Comparison of ENCODE assay signal across 12 mouse cellular contexts in the genomic region with DNA sequence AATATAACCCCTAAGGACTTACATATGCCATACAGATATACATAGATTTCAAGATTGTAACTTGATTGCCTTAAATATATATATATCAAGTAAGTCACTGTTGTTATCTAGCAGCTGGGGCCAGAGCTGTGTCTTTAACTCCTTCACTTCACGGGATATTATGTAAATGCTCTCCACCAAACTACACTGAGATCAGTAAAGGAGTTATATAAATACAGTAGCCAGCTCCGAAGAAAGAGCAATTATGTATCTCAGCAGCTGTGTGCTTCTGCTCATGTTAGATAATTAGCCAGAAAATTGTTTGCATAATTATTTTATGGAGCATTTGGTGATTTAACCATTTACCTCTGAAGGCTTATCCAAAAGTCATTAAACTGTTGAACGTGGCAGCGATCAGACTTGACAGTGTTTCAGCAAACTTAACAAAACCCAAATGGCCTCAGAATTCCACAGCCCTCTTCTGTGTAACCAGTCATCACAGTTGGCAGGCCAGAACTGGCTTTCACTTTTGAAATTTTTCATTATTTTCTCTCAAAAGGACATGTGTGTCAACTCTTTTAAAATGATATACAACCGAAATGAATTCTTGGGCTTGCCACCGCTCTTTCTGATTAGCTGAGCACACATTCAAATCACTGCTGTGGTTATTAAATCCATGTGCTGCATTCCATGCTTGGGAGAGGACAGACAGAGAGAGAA.
DNase-seq lines count a peak whose midpoint lies in the region; ATAC-seq and TF ChIP-seq lines count a peak whose summit lies in the region.
"Had no signal": no experiment of that assay in that cellular context is flagged by ENCODE, and none has a peak within 500 bp of the region (broad histone marks: within the 10 kb centered on the region; RNA-seq: fewer than 3 reads in every experiment).

No protein-coding gene starts in this region.

- DNase-seq in embryo, embryonic 11 days, result peak; percentile 39
- no peak for DNase-seq in embryo, embryonic 10 days (ENCODE audit: low spot score)
- no peak for DNase-seq in intestine, embryonic 14.5 days (ENCODE audit: low spot score)
- DNase-seq in stomach, postnatal 0 days (ENCODE audit: low spot score), result no peak
- no peak for DNase-seq in cerebellum, postnatal 14 days
- DNase-seq: adrenal gland, adult 2 months; cerebellum, adult 11-12 months; left cerebral cortex, postnatal 4 days had no signal

- H3K4me1 ChIP-seq in intestine, embryonic 14.5 days (replicated peaks; ENCODE audit: control insufficient read depth, insufficient read depth, low read length), result peaks cover 6% of the 10 kb centered on the region; the same call in 1 of the 2 replicates
- no peaks in the 10 kb centered on the region for H3K4me1 ChIP-seq in intestine, postnatal 0 days (replicated peaks; ENCODE audit: control insufficient read depth, insufficient read depth, low read length)
- H3K4me1 ChIP-seq in stomach, embryonic 14.5 days (ENCODE audit: control insufficient read depth, insufficient read depth, low read length), result peaks cover 9% of the 10 kb centered on the region; the same call in 1 of the 2 replicates
- no peaks in the 10 kb centered on the region for H3K4me1 ChIP-seq in stomach, postnatal 0 days (replicated peaks; ENCODE audit: control insufficient read depth, insufficient read depth)
- H3K4me1 ChIP-seq in stomach, embryonic 16.5 days (ENCODE audit: control insufficient read depth, insufficient read depth, low read length), result peaks cover 10% of the 10 kb centered on the region; the same call in 1 of the 2 replicates

- TF ChIP-seq CTCF in intestine, postnatal 0 days (IDR thresholded peaks at IDR 0.05; ENCODE audit: low read depth), result no peak
- no peak for TF ChIP-seq CTCF in stomach, postnatal 0 days (IDR thresholded peaks at IDR 0.05; ENCODE audit: low read depth)

- H3K4me2 ChIP-seq in intestine, embryonic 14.5 days (ENCODE audit: low read length), result no peak overlapping the region
- H3K4me2 ChIP-seq in intestine, postnatal 0 days (replicated peaks; ENCODE audit: low read depth), result no peak overlapping the region
- no peak overlapping the region for H3K4me2 ChIP-seq in stomach, embryonic 14.5 days (replicated peaks; ENCODE audit: low read depth, low read length)
- no peak overlapping the region for H3K4me2 ChIP-seq in stomach, postnatal 0 days (replicated peaks; ENCODE audit: low read depth)
- 0 out of 2 replicates have a peak overlapping the region, but pooled peaks have one; percentile 9 for H3K4me2 ChIP-seq in stomach, embryonic 16.5 days (ENCODE audit: low read depth, low read length)
- H3K4me2 ChIP-seq: heart, embryonic 13.5 days had no signal

- no peak for TF ChIP-seq EP300 in stomach, postnatal 0 days (optimal IDR thresholded peaks at IDR 0.05)

- no peak overlapping the region for H3K9ac ChIP-seq in intestine, embryonic 14.5 days (ENCODE audit: low read length)
- no peak overlapping the region for H3K9ac ChIP-seq in intestine, postnatal 0 days (ENCODE audit: low read depth, low read length)
- H3K9ac ChIP-seq in stomach, embryonic 14.5 days (replicated peaks; ENCODE audit: low read depth, low read length), result no peak overlapping the region
- H3K9ac ChIP-seq in stomach, postnatal 0 days (ENCODE audit: low read length), result no peak overlapping the region
- 0 out of 2 replicates have a peak overlapping the region, but pooled peaks have one; percentile 10 for H3K9ac ChIP-seq in stomach, embryonic 16.5 days (ENCODE audit: low read length)
- H3K9ac ChIP-seq: heart, embryonic 13.5 days had no signal

- H3K36me3 ChIP-seq in intestine, embryonic 14.5 days (ENCODE audit: control insufficient read depth, insufficient read depth, low read length), result no peaks in the 10 kb centered on the region
- H3K36me3 ChIP-seq in intestine, postnatal 0 days (ENCODE audit: control insufficient read depth, insufficient read depth), result no peaks in the 10 kb centered on the region
- H3K36me3 ChIP-seq in stomach, embryonic 14.5 days (ENCODE audit: control insufficient read depth, insufficient read depth, low read length), result no peaks in the 10 kb centered on the region
- H3K36me3 ChIP-seq in stomach, postnatal 0 days (ENCODE audit: control insufficient read depth, insufficient read depth, low read length), result no peaks in the 10 kb centered on the region
- H3K36me3 ChIP-seq in stomach, embryonic 16.5 days (ENCODE audit: control insufficient read depth, insufficient read depth, low read length), result no peaks in the 10 kb centered on the region
- H3K36me3 ChIP-seq: heart, embryonic 13.5 days had no signal

- no peaks in the 10 kb centered on the region for H3K27me3 ChIP-seq in intestine, embryonic 14.5 days (replicated peaks; ENCODE audit: control insufficient read depth, insufficient read depth, low read length)
- no peaks in the 10 kb centered on the region for H3K27me3 ChIP-seq in intestine, postnatal 0 days (replicated peaks; ENCODE audit: control insufficient read depth, insufficient read depth, low read length)
- no peaks in the 10 kb centered on the region for H3K27me3 ChIP-seq in stomach, embryonic 14.5 days (ENCODE audit: control insufficient read depth, insufficient read depth, low read length)
- no peaks in the 10 kb centered on the region for H3K27me3 ChIP-seq in stomach, postnatal 0 days (ENCODE audit: control insufficient read depth, insufficient read depth, low read length)
- H3K27me3 ChIP-seq in stomach, embryonic 16.5 days (ENCODE audit: control insufficient read depth, insufficient read depth, low read length), result no peaks in the 10 kb centered on the region
- H3K27me3 ChIP-seq: heart, embryonic 13.5 days had no signal

- H3K9me3 ChIP-seq in intestine, embryonic 14.5 days (ENCODE audit: control insufficient read depth, low read length), result no peaks in the 10 kb centered on the region
- no peaks in the 10 kb centered on the region for H3K9me3 ChIP-seq in intestine, postnatal 0 days (ENCODE audit: control insufficient read depth)
- H3K9me3 ChIP-seq in stomach, embryonic 14.5 days (ENCODE audit: control insufficient read depth, low read depth, low read length), result no peaks in the 10 kb centered on the region
- H3K9me3 ChIP-seq in stomach, postnatal 0 days (ENCODE audit: control insufficient read depth, low read length), result no peaks in the 10 kb centered on the region
- no peaks in the 10 kb centered on the region for H3K9me3 ChIP-seq in stomach, embryonic 16.5 days (replicated peaks; ENCODE audit: control insufficient read depth, low read length)
- H3K9me3 ChIP-seq: heart, embryonic 13.5 days had no signal

- peak overlapping the region; percentile 48; the same call in 1 of the 2 replicates for H3K27ac ChIP-seq in intestine, embryonic 14.5 days (ENCODE audit: low read depth)
- no peak overlapping the region for H3K27ac ChIP-seq in intestine, postnatal 0 days (ENCODE audit: low read depth, low read length)
- no peak overlapping the region for H3K27ac ChIP-seq in stomach, embryonic 14.5 days (ENCODE audit: low read length)
- H3K27ac ChIP-seq in stomach, postnatal 0 days (replicated peaks), result no peak overlapping the region
- H3K27ac ChIP-seq in stomach, embryonic 16.5 days (ENCODE audit: low read length), result peak overlapping the region; percentile 3; the same call in 1 of the 2 replicates
- H3K27ac ChIP-seq: heart, embryonic 13.5 days had no signal

- no peak overlapping the region for H3K4me3 ChIP-seq in intestine, embryonic 14.5 days (ENCODE audit: low read depth, low read length)
- no peak overlapping the region for H3K4me3 ChIP-seq in intestine, postnatal 0 days (ENCODE audit: low read depth, low read length)
- H3K4me3 ChIP-seq in stomach, embryonic 14.5 days (ENCODE audit: low read depth, low read length), result no peak overlapping the region
- H3K4me3 ChIP-seq in stomach, postnatal 0 days (ENCODE audit: low read depth, low read length), result no peak overlapping the region
- H3K4me3 ChIP-seq in stomach, embryonic 16.5 days (replicated peaks; ENCODE audit: low read length), result peak overlapping the region; percentile 12; the same call in 1 of the 2 replicates
- H3K4me3 ChIP-seq: heart, embryonic 13.5 days had no signal

- WGBS in intestine, embryonic 14.5 days, result 35% methylated on average over 6 of the region's 6 CpGs
- WGBS in intestine, postnatal 0 days, result 12% methylated on average over 6 of the region's 6 CpGs
- WGBS in stomach, embryonic 14.5 days, result 30% methylated on average over 6 of the region's 6 CpGs
- WGBS in stomach, postnatal 0 days, result 18% methylated on average over 6 of the region's 6 CpGs
- WGBS in stomach, embryonic 16.5 days, result 20% methylated on average over 6 of the region's 6 CpGs

- ATAC-seq in intestine, embryonic 14.5 days (replicated peaks; ENCODE audit: low FRiP score, low TSS enrichment, low read depth), result no peak
- no peak for ATAC-seq in intestine, postnatal 0 days
- ATAC-seq in stomach, embryonic 14.5 days (ENCODE audit: insufficient number of reproducible peaks, insufficient read depth, low FRiP score, low read depth), result peak; percentile 53; the same call in 1 of the 2 replicates
- ATAC-seq in stomach, postnatal 0 days (ENCODE audit: low FRiP score, low TSS enrichment), result no peak
- ATAC-seq in stomach, embryonic 16.5 days (ENCODE audit: insufficient read depth, low FRiP score), result no peak; the same call in 1 of the 2 replicates

Comparison
In these comparisons a context has a peak if more than half of its experiments do, and no peak if none do; other contexts are left out.
1. H3K27ac ChIP-seq: peak in intestine, embryonic 14.5 days (single experiment) and stomach, embryonic 16.5 days (single experiment); none in intestine, postnatal 0 days (single experiment), stomach, embryonic 14.5 days (single experiment) and stomach, postnatal 0 days (single experiment).